Mouse (Mus musculus): ENCODE measurements at regions not wholly inside any gene's neighbourhood (a gene's known extent, or its start where the extent isn't known, plus 50 kb on each side); places are given as distances from the start of the nearest gene placed in this dataset.

DNA sequence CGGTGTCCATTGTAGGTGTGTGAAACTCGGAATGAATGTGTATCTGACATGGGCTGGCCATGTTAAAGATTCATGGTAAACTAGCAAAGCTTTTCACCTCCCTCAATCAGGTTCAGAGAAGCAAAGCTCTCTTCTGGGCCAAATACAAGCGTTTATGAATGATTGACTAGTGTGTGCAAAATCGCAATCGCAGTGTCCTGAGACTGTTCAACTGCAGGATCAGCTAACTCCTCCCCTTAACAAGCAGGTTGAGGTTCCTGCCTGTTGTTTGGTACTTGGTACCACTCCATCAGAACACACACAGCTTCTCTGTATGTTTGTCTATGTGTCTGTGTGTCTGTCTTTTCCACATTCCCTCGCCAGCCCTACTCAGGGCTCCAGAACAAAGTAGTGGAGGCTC, 458.6 kb downstream of the Cd83 start:
- DNase-seq (ENCODE audit: low spot score): no peak

DNA sequence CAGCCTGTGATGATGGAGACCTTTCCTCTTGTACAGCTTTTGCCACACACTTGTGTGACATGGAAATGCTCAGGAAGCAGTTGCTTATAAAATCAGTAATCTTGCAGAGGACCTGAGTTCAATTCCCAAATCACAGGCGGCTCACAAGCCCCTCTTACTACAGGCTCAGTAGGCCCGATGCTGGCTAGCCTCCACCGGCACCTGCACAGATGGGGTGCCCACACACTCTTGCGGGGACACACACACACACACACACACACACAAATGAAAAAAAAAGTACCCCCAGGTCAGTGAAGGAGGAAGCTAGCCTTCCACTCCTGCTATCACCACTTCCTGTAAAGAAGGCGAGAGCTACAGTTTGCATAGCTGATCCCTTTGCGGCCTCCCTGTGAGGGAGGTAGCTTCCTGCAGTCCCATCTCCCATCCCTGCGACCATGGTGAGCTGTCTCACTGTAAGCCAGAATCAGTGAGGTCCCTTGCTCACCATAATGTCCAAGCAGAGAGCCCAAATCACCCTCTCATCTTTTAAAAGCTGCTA, 462.2 kb downstream of the Cd83 start:
- DNase-seq (ENCODE audit: low spot score): no peak

DNA sequence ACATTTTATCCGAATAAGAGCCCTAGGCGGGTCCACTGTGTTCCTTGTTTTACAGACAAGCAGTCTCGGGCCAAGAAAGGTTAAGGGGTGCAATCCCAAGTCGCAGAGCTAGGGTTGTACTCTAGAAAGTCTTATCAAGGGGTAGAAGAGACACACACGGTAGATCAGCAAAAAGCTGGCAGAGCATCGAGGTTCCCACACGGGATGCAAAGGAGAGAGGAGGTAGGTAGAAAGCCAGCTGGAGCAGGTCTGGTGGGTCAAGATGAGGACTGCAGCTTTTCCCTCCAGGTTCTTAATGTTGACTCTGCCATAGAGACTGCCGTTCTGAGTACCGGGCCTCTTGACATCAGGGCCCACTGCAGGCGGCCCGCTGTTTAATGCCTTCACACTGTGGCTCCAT, 463.3 kb downstream of the Cd83 start:
- no peak for DNase-seq (ENCODE audit: low spot score)

DNA sequence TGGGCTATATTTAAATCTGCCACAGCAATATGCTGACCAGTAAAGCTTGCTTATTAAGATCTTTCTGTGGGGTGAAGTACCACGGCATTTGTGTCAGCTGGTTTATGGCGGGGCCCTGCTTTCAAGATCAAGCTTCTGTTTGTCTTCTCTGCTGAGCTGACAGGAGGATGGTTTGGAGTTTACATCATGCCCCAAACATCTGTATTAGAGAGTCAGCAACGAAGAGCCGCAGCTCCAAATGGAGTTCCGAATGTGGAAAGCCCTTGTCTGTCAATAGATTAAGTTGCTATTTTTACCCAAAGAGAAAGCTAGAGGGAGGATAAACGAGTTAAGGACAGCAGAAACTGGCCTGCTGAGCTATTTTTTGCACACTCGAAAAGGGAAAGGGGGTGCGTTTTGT, 463.8 kb downstream of the Cd83 start:
- DNase-seq (ENCODE audit: low spot score): no peak

DNA sequence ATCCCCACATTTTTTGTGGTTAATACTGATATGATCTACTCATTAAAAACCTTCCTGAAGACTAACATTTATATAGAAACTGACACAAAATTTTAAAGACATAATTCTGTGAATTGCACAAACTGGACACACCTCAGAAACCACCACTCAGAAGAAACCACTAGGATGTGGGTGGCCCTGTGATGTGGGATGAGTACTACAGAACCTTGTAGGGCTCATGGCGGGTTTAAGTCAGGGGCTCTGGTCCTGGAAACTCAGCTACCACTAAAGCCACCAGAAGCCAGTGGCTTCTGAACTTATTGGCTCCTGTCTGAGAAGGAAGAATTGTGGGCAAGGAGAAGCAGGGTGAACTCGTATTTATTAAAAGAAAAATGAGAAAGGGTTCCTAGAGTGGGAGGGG, 464.5 kb downstream of the Cd83 start:
- no peak for DNase-seq (ENCODE audit: low spot score)

DNA sequence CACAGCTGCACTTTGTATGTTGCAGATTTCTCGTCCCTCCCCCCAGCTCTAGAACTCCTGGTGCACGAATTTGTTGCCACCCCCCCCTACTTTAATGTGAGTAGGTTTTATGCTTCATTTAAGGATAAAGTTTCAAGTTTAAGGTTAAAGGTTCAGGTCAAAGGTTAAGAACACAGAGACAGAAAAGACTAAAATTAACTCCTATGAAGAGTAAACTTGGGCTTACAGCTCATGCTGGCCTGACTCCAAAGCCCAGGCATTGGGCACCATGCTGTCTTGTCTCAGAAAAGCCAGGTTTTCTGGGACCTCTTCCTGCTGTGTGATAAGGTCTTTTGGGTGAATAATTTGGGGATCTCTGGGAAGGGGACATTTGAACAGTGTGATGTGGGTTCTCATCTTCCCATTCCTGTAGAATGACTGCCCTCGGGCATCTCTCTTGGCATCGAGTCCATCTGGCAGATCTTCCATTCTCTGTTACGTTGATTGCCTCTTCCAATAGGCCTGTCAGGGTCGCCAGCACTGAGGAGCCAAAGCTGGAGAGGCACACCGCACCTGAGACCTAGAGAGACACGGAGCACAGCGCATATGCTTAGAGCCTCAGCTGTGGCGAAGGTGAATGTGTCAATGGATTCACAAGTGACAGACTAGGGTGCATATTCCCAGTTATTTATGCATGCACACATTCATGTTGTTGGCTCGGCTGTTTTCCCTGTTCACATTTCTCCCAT, 466.1 kb downstream of the Cd83 start:
- DNase-seq (ENCODE audit: low spot score): no peak

DNA sequence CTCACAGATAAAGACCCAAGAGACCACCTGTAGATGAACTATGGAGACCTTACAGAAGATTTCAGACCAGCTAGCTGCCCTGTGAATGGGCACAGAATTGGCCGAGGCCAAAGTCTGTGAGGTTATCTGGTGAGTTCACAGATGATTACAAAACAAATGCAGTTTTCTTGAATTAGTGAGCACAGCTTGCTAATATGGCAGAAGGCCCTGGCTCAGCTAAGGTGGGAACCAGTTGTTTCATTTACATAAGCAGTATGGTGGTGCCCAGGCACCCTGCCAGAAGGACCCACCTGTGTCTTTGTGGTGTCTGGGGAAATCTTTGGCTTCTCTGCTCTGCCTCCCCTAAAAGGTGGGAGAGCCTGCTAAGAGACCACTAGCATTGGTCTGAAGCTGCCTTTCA, 466.9 kb downstream of the Cd83 start:
- DNase-seq (ENCODE audit: low spot score): no peak

DNA sequence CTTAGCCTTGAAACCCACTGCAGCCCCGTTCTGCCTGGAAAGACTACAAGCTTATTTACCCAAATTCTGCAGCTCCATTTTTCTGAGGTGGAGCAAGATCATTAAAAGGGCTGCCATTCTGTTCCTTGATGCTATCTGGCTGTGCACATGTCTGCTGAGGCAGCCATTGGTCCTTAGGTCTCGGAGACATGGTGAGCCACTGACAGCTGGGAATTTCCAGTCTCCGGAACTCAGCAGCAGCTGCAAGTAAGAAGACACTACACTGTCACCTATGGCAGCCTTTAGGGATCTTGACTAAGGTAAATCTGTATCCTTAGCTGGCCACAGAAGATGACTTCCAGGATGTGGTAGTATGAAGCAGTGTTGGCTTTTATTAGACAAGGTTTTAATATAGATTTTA, 467.9 kb downstream of the Cd83 start:
- no peak for DNase-seq (ENCODE audit: low spot score)

DNA sequence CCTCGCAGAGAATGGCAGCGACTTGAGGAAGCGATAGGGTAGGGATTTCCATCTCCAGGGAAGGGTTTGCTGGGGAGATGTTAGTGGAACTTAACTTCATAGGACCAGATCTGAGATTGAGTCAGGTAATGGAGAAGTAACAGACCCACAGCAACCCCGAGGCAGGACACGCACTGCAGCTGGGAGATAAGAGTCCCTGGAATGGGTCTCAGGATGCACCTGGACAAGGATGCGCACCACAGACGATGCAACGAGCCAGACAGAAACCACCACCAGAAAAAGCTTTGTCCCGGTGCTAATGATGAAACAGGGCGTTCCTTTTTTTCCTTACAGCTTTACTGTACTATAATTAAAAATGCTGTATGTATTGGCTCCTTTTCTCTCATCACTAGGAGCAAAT, 470.9 kb upstream of the Jarid2 start:
- no peak for DNase-seq (ENCODE audit: low spot score)

DNA sequence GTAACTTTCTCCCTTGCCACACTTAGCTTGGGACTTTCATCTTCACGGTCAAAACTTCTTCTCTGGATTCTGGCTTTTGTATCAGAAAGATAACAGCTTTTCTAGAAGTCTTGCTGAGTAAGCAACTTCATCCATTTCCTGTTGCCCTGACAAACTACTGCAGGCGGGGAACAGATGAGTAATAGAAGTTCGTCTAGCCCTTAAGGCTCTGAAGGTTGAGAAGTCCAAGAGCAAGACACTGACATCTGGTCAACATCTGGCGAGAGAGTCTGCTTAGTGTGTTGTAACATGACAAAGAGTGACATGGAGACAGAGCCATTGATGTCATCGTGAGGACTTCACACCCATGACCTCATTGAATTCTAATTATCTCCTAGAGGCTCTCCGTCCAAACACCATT, 469.2 kb upstream of the Jarid2 start:
- no peak for DNase-seq (ENCODE audit: low spot score)

DNA sequence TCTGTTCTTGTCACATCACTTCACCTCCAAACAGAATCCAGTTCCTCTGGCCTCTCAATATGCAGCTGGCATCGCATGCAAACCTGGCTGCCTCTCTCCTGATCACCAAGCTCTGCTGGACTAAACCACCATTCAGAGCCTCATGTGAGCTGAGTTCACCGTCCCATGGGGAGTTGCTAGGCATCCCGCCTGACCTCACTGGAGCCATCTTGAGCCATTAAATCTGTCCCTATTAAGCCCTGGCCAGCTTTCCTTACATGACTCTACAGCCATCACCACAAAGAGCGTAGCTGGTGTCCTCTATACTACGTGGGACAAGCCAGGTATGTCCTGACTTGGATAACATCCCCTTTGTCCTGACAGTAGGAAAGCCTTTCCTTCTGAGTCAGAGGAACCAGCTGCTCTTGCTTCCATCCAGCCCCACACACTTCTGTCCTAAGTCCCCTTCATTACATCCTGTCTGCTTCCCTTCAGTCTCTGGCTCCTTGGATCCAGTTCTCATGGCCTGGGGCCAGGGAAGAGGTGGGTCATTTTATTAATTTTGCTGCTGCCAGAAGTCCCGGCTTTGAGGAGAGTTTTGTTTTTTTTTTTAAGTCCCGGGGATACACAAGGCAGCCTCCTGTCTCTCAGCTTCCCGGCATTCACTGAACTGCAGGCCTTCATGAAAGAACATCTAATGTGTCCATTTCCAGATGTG, 468.5 kb upstream of the Jarid2 start:
- no peak for DNase-seq (ENCODE audit: low spot score)

DNA sequence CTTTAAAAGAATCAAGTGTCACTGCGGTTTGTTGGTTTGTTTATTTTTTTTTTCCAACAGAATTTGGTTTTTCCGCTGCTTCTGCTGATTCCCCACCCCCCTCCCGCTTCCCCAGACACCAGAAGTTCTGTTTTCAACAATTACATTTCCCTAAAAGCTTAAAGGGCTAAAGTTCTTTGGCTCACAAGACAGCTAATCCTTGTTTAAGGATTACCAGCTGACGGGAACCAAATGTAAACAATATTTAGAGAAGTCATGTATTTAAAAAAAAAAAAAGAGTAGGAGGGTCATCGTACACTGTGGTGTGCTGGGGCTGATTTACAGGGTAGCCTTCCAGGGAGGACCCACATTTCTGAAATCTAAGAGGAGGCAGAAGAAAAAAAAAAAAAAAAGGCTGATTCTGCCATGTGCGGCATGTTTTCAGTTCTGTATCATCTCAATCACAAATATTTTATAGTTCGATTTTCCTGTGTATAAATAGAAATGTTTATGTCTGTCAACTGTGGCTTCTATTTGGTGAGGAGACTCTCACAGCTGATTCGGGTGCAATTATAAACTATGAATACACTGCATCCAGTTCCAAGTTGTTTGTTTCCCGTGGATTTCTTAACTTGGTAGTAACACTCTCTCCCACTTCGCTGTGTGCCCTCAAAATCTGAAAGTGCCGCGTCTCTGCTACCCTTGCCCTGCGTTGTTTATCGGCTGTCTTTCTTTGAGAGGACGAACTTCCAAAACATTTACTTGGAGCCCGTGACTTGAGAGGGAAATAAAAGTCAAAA, 456.3 kb upstream of the Jarid2 start:
- DNase-seq (ENCODE audit: low spot score): no peak

DNA sequence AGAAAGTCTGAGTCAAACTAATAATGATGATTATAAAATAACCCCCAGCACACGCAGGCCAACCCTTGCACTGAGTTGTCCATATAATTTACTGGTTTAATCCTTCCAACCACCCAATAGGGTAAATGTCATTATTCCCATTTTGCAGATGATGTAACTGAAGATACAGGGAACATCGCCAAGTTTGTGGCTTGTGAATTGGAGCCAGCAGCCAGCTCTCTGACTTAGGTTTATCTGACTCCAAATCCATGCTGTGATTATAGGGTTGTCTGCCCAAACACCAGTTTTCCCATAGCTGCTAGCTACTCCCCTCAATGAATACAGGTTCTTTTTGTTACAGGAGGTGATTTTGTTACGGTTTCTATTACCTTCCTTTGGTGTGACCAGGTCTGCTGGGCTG, 451.3 kb upstream of the Jarid2 start:
- no peak for DNase-seq (ENCODE audit: low spot score)

DNA sequence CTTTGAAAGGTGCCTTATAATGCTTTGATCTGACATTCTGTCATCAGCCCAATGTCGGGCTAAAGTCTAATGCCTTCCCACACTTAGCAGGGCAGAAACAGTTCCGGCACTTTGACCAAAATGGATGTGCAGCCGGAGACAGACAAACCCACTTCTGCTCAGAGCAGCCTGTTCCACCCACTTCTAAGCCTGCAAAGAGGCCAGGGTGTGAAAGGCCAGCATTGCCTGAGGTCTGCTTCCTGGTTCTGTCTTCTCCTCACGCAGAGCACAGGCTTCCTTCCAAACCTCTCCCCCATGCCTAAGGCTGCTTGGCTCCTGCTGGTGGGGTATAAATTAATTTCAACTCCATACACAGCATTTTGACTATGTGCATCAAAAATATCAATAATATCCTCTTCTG, 450.2 kb upstream of the Jarid2 start:
- DNase-seq (ENCODE audit: low spot score): no peak

DNA sequence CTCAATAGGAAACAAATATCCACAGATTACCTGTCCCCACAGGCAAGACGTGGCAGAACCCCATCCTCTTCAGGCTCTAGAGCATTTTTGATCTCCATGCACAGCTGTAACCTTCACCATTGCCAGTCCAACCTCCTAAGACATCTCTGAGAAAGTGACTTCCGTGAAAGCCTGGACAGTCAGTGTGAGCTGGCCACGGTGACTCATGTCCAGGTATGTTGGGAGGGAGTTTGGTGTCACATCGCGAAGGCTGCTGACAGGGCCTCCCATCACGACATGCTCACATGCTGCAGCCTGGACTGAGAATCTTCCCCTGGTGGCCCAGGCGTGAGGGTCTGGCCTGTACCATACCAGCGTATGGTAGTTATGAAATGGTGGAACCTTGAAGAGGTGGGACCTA, 449.0 kb upstream of the Jarid2 start:
- DNase-seq (ENCODE audit: low spot score): no peak

DNA sequence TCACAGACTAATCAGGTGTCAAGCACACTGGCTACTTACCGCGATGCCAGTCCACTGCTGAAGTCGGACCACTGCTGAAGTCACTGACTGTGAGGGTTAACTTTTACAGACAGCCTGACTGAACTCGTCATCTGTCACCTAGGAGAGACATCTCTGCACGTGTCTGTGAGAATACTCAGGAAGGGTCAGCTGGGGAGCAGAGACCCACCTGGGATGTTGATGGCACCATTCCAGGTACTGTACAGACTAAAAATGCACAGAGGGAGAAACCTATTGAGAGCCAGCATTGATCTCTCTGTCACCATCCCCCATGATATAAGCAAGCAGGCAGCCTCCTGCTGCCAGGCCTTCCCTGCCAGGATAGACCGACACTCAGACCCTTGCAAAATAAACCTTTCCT, 447.5 kb upstream of the Jarid2 start:
- DNase-seq (ENCODE audit: low spot score): no peak

DNA sequence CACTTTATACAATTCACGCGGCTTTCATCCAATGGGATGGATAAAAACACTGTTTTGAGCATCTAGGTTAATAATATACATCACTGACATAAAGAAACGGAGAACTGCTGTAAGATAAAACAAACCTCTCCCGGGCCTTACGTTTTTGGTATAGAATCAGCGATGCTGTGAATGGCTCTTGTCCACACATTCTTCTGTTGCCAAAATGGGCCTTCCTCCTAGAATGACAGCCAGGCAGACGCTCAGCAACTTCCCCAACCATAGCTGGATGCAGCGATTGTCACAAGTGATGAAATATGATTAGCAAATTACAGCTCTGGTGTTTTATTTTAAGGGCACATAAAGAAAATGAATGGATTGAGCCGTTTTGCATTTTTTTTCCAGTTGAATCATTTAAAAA, 447.0 kb upstream of the Jarid2 start:
- DNase-seq (ENCODE audit: low spot score): no peak

DNA sequence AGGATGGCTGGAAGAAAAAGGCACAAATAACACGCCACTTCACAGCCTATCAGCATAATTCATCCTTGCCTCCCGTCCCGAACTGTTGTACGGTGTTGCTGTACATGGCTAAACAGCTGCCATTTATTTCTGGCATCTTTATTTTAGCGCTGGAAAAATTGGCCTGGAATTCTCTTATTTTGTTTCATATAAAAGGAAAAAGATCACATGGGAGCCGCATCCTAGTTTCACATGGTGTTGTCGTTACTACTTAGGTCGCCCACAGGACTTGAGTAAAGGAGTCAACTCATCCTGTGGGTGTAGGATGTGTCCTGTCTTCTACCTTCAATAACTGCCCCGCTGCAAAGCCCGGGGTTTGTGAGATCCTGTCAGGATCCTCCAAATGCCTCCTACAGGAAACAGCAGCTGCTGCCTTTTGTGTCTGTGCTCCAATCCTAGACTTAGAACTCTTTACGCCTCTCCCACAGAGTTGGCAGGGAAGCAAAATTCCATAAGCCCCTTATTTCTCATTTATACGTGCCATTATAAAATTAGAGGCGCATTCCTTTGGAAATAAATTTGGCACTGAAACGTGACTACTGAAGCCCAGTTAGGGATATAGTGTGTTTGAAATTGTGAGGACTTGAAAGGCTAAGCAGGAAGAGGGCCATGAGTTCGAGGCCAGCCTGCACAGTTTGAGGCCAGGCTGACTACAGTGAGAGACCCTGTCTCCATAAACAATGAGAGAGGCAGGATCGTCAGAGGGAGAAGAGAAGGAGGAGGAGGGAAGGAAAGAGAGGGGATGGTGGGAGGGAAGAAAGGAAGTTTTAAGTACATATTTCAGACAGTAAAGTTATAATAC, 446.3 kb upstream of the Jarid2 start:
- DNase-seq (ENCODE audit: low spot score): no peak

DNA sequence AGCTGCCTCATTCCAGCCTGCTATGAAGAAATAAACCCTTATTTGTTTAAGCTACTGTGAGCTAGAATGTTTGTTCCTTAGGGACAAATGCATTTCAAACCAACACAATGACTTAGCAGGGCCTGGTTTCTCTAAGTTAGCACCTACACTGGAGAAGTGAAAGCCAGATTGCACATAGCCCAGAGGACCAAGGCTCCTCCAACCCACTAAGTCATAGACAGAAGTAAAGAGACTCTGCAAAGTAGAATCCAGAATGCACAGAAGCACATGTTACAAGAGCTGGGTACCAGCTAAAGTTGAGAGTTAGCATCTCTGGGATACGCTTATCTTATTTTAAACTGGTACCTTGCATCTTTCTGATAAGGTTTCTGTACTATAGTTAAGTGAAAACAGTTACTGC, 443.4 kb upstream of the Jarid2 start:
- DNase-seq (ENCODE audit: low spot score): no peak

DNA sequence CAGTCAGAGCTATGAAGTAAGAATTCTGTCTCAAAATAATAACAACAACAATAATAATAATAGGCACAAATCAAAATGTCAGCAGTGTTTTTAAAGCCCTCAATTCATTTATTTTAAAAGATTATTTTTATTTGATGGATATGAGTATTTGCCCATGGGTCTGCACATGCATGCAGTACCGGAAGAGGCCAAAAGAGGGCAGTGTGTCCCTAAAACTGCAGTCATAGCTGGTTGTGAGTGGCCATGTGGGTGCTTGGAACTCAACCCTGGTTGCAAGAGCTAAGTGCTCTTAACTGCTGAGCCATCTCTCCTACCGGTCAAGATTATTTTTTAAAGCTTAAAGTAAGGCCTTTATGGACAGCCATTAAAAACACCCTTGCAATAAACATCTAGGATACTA, 439.1 kb upstream of the Jarid2 start:
- no peak for DNase-seq (ENCODE audit: low spot score)

DNA sequence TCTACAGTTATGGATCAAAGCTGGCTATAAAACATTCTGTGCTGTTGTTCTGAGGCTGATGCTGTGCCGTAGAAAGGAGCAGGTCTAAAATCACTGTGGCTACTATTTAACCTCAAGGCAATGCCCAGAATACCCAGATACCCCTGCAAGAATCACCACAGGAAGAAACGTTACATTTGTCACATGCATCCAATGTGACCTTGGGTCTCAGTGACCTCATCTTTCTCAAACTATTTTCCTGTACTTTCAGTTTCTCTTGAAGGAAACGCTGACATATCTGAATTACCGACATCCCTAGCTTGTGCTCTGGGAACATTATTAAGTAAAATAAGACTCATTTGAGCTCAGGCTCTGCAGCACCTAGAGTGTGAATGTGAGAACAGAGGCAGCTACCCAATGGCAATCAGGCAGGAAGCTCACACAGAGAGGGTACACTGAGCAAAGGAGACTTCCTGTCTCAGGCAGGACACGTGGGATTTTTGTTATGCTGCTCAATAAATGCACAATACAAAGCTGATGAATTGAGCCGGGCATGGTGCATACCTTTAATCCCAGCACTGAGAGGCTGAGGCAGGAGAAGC, 436.7 kb upstream of the Jarid2 start:
- no peak for DNase-seq (ENCODE audit: low spot score)

Measured in c-Kit-positive CD71-positive TER-119-positive erythroid progenitor cells, embryonic 14.5 days (primary cell).